Mouse (Mus musculus) liver, embryonic 15.5 days (tissue): ENCODE measurements around the gene Fam19a2. TPM values are rescaled to one million over a fixed set of nuclear protein-coding genes. Genes with fewer than 3 reads are reported as not detected.

Experiments used
- ATAC-seq: fragments of 200-750 bp; cut with Nextera tagmentation; 2 replicates; pipeline ENCODE4 v1.8.0; 2017; ENCODE audit warnings: moderate number of reproducible peaks, mild to moderate bottlenecking, moderate library complexity; ENCODE audit not compliant: insufficient read depth
- H3K27ac ChIP-seq: fragments of 300-500 bp; sonication (generic); replicated peaks from 2 replicates; pipeline ENCODE4 v1.5.1; 2015; ENCODE audit warnings: mild to moderate bottlenecking, inconsistent platforms
- H3K27me3 ChIP-seq: fragments of 300-500 bp; sonication (generic); 2 replicates; pipeline ENCODE4 v1.6.1; 2015; ENCODE audit warnings: mild to moderate bottlenecking, inconsistent platforms
- H3K36me3 ChIP-seq: fragments of 300-500 bp; sonication (generic); replicated peaks from 2 replicates; pipeline ENCODE4 v1.6.1; 2015; ENCODE audit warnings: moderate library complexity, mild to moderate bottlenecking, inconsistent platforms
- H3K4me1 ChIP-seq: fragments of 300-500 bp; sonication (generic); replicated peaks from 2 replicates; pipeline ENCODE4 v1.6.1; 2015; ENCODE audit warnings: inconsistent platforms
- H3K4me2 ChIP-seq: fragments of 300-500 bp; sonication (generic); 2 replicates; pipeline ENCODE4 v1.6.1; 2015; ENCODE audit warnings: moderate library complexity, mild to moderate bottlenecking, inconsistent platforms
- H3K4me3 ChIP-seq: fragments of 300-500 bp; sonication (generic); replicated peaks from 2 replicates; pipeline ENCODE4 v1.5.1; 2015; ENCODE audit warnings: mild to moderate bottlenecking, inconsistent platforms
- H3K9ac ChIP-seq: fragments of 300-500 bp; sonication (generic); 2 replicates; pipeline ENCODE4 v1.6.1; 2015; ENCODE audit warnings: moderate library complexity, mild to moderate bottlenecking, inconsistent platforms
- H3K9me3 ChIP-seq: fragments of 300-500 bp; sonication (generic); replicated peaks from 2 replicates; pipeline ENCODE4 v1.6.1; 2016; ENCODE audit warnings: inconsistent platforms
- WGBS: fragments of 180-500 bp; shearing (Covaris S2); methylation state at CpG from one replicate; pipeline ENCODE4 v1.1.7; 2015; ENCODE audit warnings: mixed read lengths; ENCODE audit not compliant: insufficient replicate concordance; 5-methylcytosine and 5-hydroxymethylcytosine counted together
- polyA plus RNA-seq: library from polyadenylated mRNA; unstranded; fragments of >200 nt; fragmentation: Nextera tagmentation; extraction: Ambion mirVana; gene quantifications from 2 replicates; pipeline ENCODE4 v1.2.1, GENCODE M21; 2015

Gene Fam19a2
- 0.30 and 0.31 TPM in 2 replicates for polyA plus RNA-seq

GRCm38 (mm10) chr10:123263876-123264309 is at the start of gene Fam19a2:
Gene Fam19a2 (plus strand): TSS chr10:123263996.
- Histone ChIP-seq H3K4me2 (peak within 1 kb of the TSS; percentile 63), H3K27ac (no peak within 1 kb of the TSS), H3K36me3 (no peaks in the 10 kb centered on the region), H3K4me3 (peak within 1 kb of the TSS; percentile 38), H3K9me3 (no peaks in the 10 kb centered on the region), H3K9ac (no peak within 1 kb of the TSS), H3K4me1 (0 out of 2 replicates have a peak, but pooled peaks cover 5% of the 10 kb centered on the region), H3K27me3 (peaks cover 64% of the 10 kb centered on the region)
- WGBS = under 1% methylated on average over 12 of the region's 12 CpGs
- no peak for ATAC-seq

DNA sequence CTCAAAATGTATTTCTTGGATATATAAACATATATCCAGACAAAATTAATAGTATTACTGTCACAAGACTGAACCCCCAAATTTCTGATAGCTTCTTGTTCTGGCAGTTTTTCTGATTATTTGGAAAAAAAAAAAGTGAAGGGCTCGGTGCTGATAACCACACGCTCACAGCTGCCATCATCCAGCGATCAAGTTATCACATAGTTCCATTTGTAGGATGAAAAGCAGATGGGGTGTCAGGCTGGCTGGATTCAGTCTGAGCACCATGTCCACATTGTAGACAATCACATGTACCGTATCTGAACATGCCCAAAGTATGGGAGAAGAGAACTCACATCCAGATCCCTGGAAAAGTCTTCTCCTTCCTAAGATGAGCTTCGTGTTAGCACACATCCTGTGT is 41.0 kb upstream of the Fam19a2 start:
- 51% methylated on average over 5 of the region's 5 CpGs for WGBS
- Histone ChIP-seq H3K9me3 (no peaks in the 10 kb centered on the region), H3K27ac (no peak overlapping the region), H3K4me1 (no peaks in the 10 kb centered on the region), H3K4me2 (no peak overlapping the region), H3K36me3 (no peaks in the 10 kb centered on the region), H3K4me3 (no peak overlapping the region), H3K9ac (no peak overlapping the region), H3K27me3 (no peaks in the 10 kb centered on the region)
- peak; percentile 52 for ATAC-seq

DNA sequence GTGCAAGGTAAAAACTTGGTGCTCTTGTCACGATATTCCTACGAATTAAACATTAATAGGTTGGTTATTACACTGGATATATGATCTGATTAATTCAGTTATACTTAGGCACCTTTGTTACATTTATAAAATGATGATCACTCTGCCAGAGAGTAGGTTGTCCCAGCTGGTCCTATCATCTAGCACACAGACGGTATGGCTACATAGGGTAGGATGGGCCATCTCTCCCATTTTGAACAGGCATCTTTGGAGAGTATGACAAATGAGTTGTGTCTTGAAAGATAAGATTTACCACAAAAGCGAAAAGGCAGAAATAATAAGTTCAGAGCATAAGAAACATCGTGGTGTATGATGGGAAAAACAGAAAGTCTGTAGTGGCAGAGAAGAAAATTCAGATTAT is 34.4 kb upstream of the Fam19a2 start:
- H3K4me1 ChIP-seq = no peaks in the 10 kb centered on the region
- no peaks in the 10 kb centered on the region for H3K27me3 ChIP-seq
- ATAC-seq = no peak
- no peak overlapping the region for H3K9ac ChIP-seq
- H3K36me3 ChIP-seq = no peaks in the 10 kb centered on the region
- H3K9me3 ChIP-seq = no peaks in the 10 kb centered on the region
- no peak overlapping the region for H3K4me3 ChIP-seq
- 54% methylated on average over 5 of the region's 5 CpGs for WGBS
- no peak overlapping the region for H3K27ac ChIP-seq
- no peak overlapping the region for H3K4me2 ChIP-seq

GRCm38 (mm10) chr10:123248063-123248462 is 15.7 kb upstream of the Fam19a2 start:
- Histone ChIP-seq H3K9ac (no peak overlapping the region), H3K36me3 (no peaks in the 10 kb centered on the region), H3K27ac (no peak overlapping the region), H3K4me2 (no peak overlapping the region), H3K4me3 (no peak overlapping the region), H3K4me1 (no peaks in the 10 kb centered on the region), H3K27me3 (no peaks in the 10 kb centered on the region), H3K9me3 (no peaks in the 10 kb centered on the region)
- no peak for ATAC-seq
- WGBS = 51% methylated on average over 6 of the region's 6 CpGs

DNA sequence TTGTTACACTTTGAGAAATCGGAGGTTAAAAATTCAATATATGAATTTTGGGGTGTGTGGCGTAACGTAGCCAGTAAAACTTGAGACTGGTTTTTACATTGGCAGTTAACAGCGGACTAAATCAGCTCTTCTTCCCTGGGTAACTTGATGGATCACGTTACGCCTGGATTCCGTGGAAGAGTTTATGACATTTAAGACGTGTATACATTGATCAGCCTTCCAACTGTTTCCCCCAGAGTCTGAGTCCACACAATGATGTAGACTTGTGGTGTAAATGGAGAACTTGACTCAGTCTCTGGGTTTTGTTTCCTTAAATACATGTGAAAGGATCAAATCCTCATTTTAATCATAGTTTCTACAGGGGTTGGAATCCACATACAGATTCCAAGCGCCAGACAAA is 11.9 kb upstream of the Fam19a2 start:
- Histone ChIP-seq H3K4me3 (no peak overlapping the region), H3K36me3 (no peaks in the 10 kb centered on the region), H3K9me3 (no peaks in the 10 kb centered on the region), H3K4me1 (no peaks in the 10 kb centered on the region), H3K27ac (no peak overlapping the region), H3K27me3 (no peaks in the 10 kb centered on the region), H3K4me2 (no peak overlapping the region), H3K9ac (no peak overlapping the region)
- no peak for ATAC-seq
- 68% methylated on average over 9 of the region's 9 CpGs for WGBS

- Histone ChIP-seq H3K9me3 (no peaks in the 10 kb centered on the region), H3K27ac (no peak overlapping the region), H3K4me3 (no peak overlapping the region), H3K9ac (no peak overlapping the region), H3K4me1 (no peaks in the 10 kb centered on the region), H3K4me2 (no peak overlapping the region), H3K36me3 (no peaks in the 10 kb centered on the region), H3K27me3 (no peaks in the 10 kb centered on the region)
- 27% methylated on average over 5 of the region's 5 CpGs for WGBS
- no peak for ATAC-seq
Measured at GRCm38 (mm10) chr10:123254299-123254698, 9.5 kb upstream of the Fam19a2 start.

GRCm38 (mm10) chr10:123255674-123256348 is 8.0 kb upstream of the Fam19a2 start:
- no peak overlapping the region for H3K9ac ChIP-seq
- H3K4me1 ChIP-seq = no peaks in the 10 kb centered on the region
- H3K4me3 ChIP-seq = no peak overlapping the region
- no peak for ATAC-seq
- H3K9me3 ChIP-seq = no peaks in the 10 kb centered on the region
- H3K4me2 ChIP-seq = no peak overlapping the region
- H3K27me3 ChIP-seq = 0 out of 2 replicates have a peak, but pooled peaks cover 3% of the 10 kb centered on the region
- no peak overlapping the region for H3K27ac ChIP-seq
- 60% methylated on average over 7 of the region's 7 CpGs for WGBS
- no peaks in the 10 kb centered on the region for H3K36me3 ChIP-seq

DNA sequence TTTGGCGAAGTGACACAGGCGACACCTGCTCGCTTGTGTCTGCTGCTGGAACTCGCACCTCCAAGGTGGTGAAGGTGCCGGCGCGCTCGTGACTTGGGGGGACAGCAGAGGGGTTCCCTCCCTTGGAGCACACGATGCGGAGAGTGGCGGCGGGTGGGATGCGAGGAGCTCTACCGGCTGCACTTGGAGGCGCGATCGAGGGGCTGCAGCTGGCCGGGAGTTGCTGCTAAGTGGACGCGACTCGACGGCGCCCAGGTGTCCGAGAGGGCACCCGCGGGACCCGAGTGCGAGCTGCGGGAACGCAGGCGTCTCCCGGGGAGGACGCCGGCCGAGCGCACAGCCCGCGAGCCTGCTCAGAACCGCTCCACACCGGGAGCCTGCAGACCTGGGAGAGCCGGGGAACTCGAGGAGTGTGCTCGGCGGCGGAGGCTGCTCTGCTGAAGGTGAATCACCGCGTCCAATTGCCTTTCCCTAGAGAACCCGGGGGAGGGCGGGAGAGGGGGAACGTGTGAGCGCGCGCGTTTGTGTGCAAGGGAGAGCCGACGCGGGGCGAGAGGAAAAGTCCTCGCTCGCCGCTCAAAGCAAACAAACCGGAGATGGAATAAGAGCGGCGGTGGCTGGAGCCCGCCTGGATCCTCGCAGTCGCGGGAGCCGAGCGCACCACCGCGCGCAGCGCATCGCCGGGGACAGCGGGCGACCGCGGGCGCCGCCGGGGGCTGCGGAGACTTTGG is 830 bp downstream of the Fam19a2 start:
- WGBS = 2% methylated on average over 84 of the region's 84 CpGs
- peaks cover 64% of the 10 kb centered on the region for H3K27me3 ChIP-seq
- H3K4me1 ChIP-seq = 0 out of 2 replicates have a peak, but pooled peaks cover 5% of the 10 kb centered on the region
- no peak overlapping the region for H3K27ac ChIP-seq
- peak overlapping the region; percentile 38 for H3K4me3 ChIP-seq
- no peaks in the 10 kb centered on the region for H3K9me3 ChIP-seq
- no peak overlapping the region for H3K9ac ChIP-seq
- H3K4me2 ChIP-seq = peak overlapping the region; percentile 63
- H3K36me3 ChIP-seq = no peaks in the 10 kb centered on the region
- ATAC-seq = no peak

- no peaks in the 10 kb centered on the region for H3K9me3 ChIP-seq
- H3K4me2 ChIP-seq = peak overlapping the region; percentile 63
- peaks cover 64% of the 10 kb centered on the region for H3K27me3 ChIP-seq
- peak overlapping the region; percentile 38 for H3K4me3 ChIP-seq
- H3K4me1 ChIP-seq = 0 out of 2 replicates have a peak, but pooled peaks cover 5% of the 10 kb centered on the region
- H3K9ac ChIP-seq = no peak overlapping the region
- H3K27ac ChIP-seq = no peak overlapping the region
- H3K36me3 ChIP-seq = no peaks in the 10 kb centered on the region
- WGBS = 1% methylated on average over 50 of the region's 50 CpGs
- ATAC-seq = no peak
Measured at GRCm38 (mm10) chr10:123265241-123265790, 1.5 kb downstream of the Fam19a2 start.

DNA sequence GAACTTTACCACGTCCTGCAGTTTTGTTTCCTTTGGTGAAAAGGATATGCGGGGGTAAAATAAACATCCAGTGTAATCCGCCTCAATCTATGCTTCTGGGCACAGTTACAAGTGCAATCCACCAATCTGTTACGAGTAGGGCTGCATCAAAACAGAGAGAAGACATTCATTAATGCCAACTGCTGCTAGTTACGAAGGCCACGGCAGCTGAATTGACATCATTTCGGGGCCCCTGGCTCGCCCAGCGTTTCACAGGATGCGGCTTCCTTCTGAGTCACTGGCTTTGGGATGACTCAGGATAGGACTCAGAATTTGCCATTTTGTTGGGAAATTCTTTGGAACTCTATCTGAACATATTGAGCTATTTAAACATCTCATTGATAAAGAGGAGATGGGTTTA is 4.8 kb downstream of the Fam19a2 start:
- ATAC-seq = no peak
- Histone ChIP-seq H3K36me3 (no peaks in the 10 kb centered on the region), H3K9ac (no peak overlapping the region), H3K4me2 (no peak overlapping the region), H3K27me3 (peaks cover 48% of the 10 kb centered on the region), H3K4me1 (0 out of 2 replicates have a peak, but pooled peaks cover 5% of the 10 kb centered on the region), H3K4me3 (no peak overlapping the region), H3K9me3 (no peaks in the 10 kb centered on the region), H3K27ac (no peak overlapping the region)
- 51% methylated on average over 10 of the region's 10 CpGs for WGBS

DNA sequence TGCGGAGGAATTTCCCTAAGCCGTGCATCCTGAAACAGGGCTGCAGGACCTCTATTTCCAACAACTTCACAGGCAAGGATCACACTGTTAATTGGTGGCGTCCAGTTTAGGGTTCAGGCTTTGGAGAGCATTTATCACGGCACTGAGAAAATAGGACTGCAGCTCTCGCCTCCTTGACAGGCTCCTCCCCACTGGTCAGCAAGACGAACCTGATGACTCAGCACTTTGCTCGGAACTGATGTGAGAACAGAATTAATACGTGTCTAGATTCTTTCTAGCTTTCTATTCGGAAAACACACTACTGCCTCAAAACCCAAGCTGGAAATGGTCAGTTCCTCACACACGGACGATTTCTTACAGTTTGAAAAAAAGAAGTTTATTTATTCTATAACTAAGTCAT is 10.8 kb downstream of the Fam19a2 start:
- no peaks in the 10 kb centered on the region for H3K36me3 ChIP-seq
- H3K27me3 ChIP-seq = no peaks in the 10 kb centered on the region
- WGBS = 57% methylated on average over 11 of the region's 11 CpGs
- no peaks in the 10 kb centered on the region for H3K9me3 ChIP-seq
- H3K4me1 ChIP-seq = no peaks in the 10 kb centered on the region
- no peak overlapping the region for H3K4me3 ChIP-seq
- no peak overlapping the region for H3K4me2 ChIP-seq
- H3K27ac ChIP-seq = no peak overlapping the region
- H3K9ac ChIP-seq = no peak overlapping the region
- no peak for ATAC-seq
